Comparison of ENCODE assay signal across 17 mouse cellular contexts in genomic region chrX:17607668-17608067, GRCm38 (mm10).
"Had no signal": no experiment of that assay in that cellular context is flagged by ENCODE, and none has a peak within 500 bp of the region (broad histone marks: within the 10 kb centered on the region; RNA-seq: fewer than 3 reads in every experiment).

No protein-coding gene starts in this region.

- H3K4me3 ChIP-seq: lung, embryonic 15.5 days; midbrain, embryonic 10.5 days; midbrain, embryonic 12.5 days; myocyte; neural tube, embryonic 13.5 days; neural tube, embryonic 15.5 days; stomach, embryonic 15.5 days had no signal

- H3K9me3 ChIP-seq: lung, embryonic 15.5 days; midbrain, embryonic 10.5 days; midbrain, embryonic 12.5 days; neural tube, embryonic 13.5 days; neural tube, embryonic 15.5 days; stomach, embryonic 15.5 days had no signal

- H3K27ac ChIP-seq: lung, embryonic 15.5 days; midbrain, embryonic 10.5 days; midbrain, embryonic 12.5 days; neural tube, embryonic 13.5 days; neural tube, embryonic 15.5 days; stomach, embryonic 15.5 days; stomach, postnatal 0 days had no signal

- H3K4me1 ChIP-seq: lung, embryonic 15.5 days; midbrain, embryonic 10.5 days; midbrain, embryonic 12.5 days; neural tube, embryonic 13.5 days; neural tube, embryonic 15.5 days; stomach, embryonic 15.5 days had no signal

- ATAC-seq: midbrain, embryonic 16.5 days had no signal

- H3K36me3 ChIP-seq: lung, embryonic 15.5 days; midbrain, embryonic 10.5 days; midbrain, embryonic 12.5 days; neural tube, embryonic 13.5 days; neural tube, embryonic 15.5 days; stomach, embryonic 15.5 days had no signal

- H3K4me2 ChIP-seq: lung, embryonic 15.5 days; midbrain, embryonic 12.5 days; neural tube, embryonic 13.5 days; neural tube, embryonic 15.5 days; stomach, embryonic 15.5 days had no signal

- H3K9ac ChIP-seq: lung, embryonic 15.5 days; midbrain, embryonic 12.5 days; neural tube, embryonic 13.5 days; neural tube, embryonic 15.5 days; stomach, embryonic 15.5 days had no signal

- H3K27me3 ChIP-seq: lung, embryonic 15.5 days; midbrain, embryonic 12.5 days; neural tube, embryonic 13.5 days; neural tube, embryonic 15.5 days; stomach, embryonic 15.5 days had no signal

- DNase-seq: lung, adult 2 months; lung, postnatal 10 days; lung, postnatal 4 days; midbrain, embryonic 14.5 days; right cerebral cortex, postnatal 14 days; thymus, adult 2 months; thymus, postnatal 25 days; thymus, postnatal 4 days had no signal
